In genomic region chr6:80975162-80975561, GRCm38 (mm10) we compare ENCODE assay signal across 17 mouse cellular contexts.
"Had no signal": no experiment of that assay in that cellular context is flagged by ENCODE, and none has a peak within 500 bp of the region (broad histone marks: within the 10 kb centered on the region; RNA-seq: fewer than 3 reads in every experiment).

No protein-coding gene starts in this region.

- H3K27ac ChIP-seq: kidney, postnatal 0 days; limb, embryonic 10.5 days; liver, embryonic 15.5 days; midbrain, embryonic 10.5 days; neural tube, embryonic 13.5 days had no signal

- H3K9ac ChIP-seq: liver, embryonic 15.5 days; neural tube, embryonic 13.5 days had no signal

- H3K4me1 ChIP-seq: limb, embryonic 10.5 days; liver, embryonic 15.5 days; midbrain, embryonic 10.5 days; neural tube, embryonic 13.5 days had no signal

- DNase-seq: kidney, adult 9 months; kidney, postnatal 36 days; lung, adult 2 months; lung, postnatal 36 days; midbrain, embryonic 14.5 days; right cerebral cortex, postnatal 4 days; spleen, adult 18-20 months; thymus, adult 18-20 months; thymus, postnatal 14 days had no signal

- H3K4me3 ChIP-seq: limb, embryonic 10.5 days; liver, embryonic 15.5 days; midbrain, embryonic 10.5 days; myocyte; neural tube, embryonic 13.5 days had no signal

- H3K36me3 ChIP-seq: limb, embryonic 10.5 days; liver, embryonic 15.5 days; midbrain, embryonic 10.5 days; neural tube, embryonic 13.5 days had no signal

- H3K4me2 ChIP-seq: liver, embryonic 11.5 days; liver, embryonic 15.5 days; neural tube, embryonic 13.5 days had no signal

- ATAC-seq: lung, postnatal 0 days had no signal

- H3K9me3 ChIP-seq: limb, embryonic 10.5 days; liver, embryonic 15.5 days; midbrain, embryonic 10.5 days; neural tube, embryonic 13.5 days had no signal

- H3K27me3 ChIP-seq: liver, embryonic 15.5 days; neural tube, embryonic 13.5 days had no signal
